Mouse (Mus musculus) small intestine, adult 2 months (tissue): ENCODE data around the gene Trpm4. TPM values are rescaled to one million over a fixed set of nuclear protein-coding genes. Genes with fewer than 3 reads are reported as not detected.
"Not testable (repeated sequence)": the region's sequence is repeated elsewhere in the genome, so short reads cannot be mapped to it uniquely, and the experiment has no call there.

Experiments
- H3K27ac ChIP-seq: fragments of 200-500 bp; 2 replicates; pipeline ENCODE4 v1.5.1; 2012; ENCODE audit warnings: low read depth, low read length, control low read depth, inconsistent platforms; ENCODE audit not compliant: insufficient read depth
- H3K27me3 ChIP-seq: fragments of 200-500 bp; 2 replicates; pipeline ENCODE4 v1.6.1; 2012; ENCODE audit warnings: mild to moderate bottlenecking, moderate library complexity, low read length, inconsistent platforms; ENCODE audit not compliant: control insufficient read depth, insufficient read depth
- H3K36me3 ChIP-seq: fragments of 200-500 bp; 2 replicates; pipeline ENCODE4 v1.6.1; 2012; ENCODE audit warnings: mild to moderate bottlenecking, low read length, control low read depth, inconsistent platforms; ENCODE audit not compliant: control insufficient read depth, insufficient read depth
- H3K4me1 ChIP-seq: fragments of 200-500 bp; 2 replicates; pipeline ENCODE4 v1.6.1; 2012; ENCODE audit warnings: low read length, inconsistent platforms, mixed read lengths; ENCODE audit not compliant: control insufficient read depth, insufficient read depth, insufficient read length
- H3K4me3 ChIP-seq: fragments of 200-500 bp; 2 replicates; pipeline ENCODE4 v1.5.1; 2012; ENCODE audit warnings: low read depth, mild to moderate bottlenecking, control low read depth, inconsistent platforms, low read length, moderate library complexity
- CTCF ChIP-seq: fragments of 200-500 bp; IDR thresholded peaks from 2 replicates; pipeline ENCODE4 v1.5.1; 2012; ENCODE audit warnings: low read depth, mild to moderate bottlenecking, control low read depth, inconsistent platforms, low read length, moderate library complexity, mixed read lengths; ENCODE audit not compliant: insufficient replicate concordance, insufficient read length; ENCODE audit errors: extremely low read depth
- POLR2A ChIP-seq: fragments of 200-500 bp; IDR thresholded peaks from 2 replicates; pipeline ENCODE4 v1.6.1; 2012; ENCODE audit warnings: low read depth, mild to moderate bottlenecking, control low read depth, inconsistent platforms, low read length, moderate library complexity
- WGBS: fragments of 180-500 bp; shearing (Covaris S2); methylation state at CpG from one replicate; pipeline ENCODE4 v1.1.7; 2018; 5-methylcytosine and 5-hydroxymethylcytosine counted together
- polyA plus RNA-seq: library from polyadenylated mRNA; depleted of rRNA; stranded (reverse); fragments of >200 nt; gene quantifications from 2 replicates; pipeline ENCODE4 v1.2.3, GENCODE M21; 2012

The Trpm4 gene
- polyA plus RNA-seq, 1 experiment, result 257 TPM

GRCm38 (mm10) chr7:45265518-45265917 lies 68.1 kb downstream of the Trpm4 start:
- H3K36me3 ChIP-seq, result no peaks in the 10 kb centered on the region
- TF ChIP-seq POLR2A (no peak), CTCF (no peak)
- no peak overlapping the region for H3K27ac ChIP-seq
- H3K4me1 ChIP-seq, result no peaks in the 10 kb centered on the region
- 78% methylated on average over 1 of the region's 1 CpGs for WGBS
- H3K4me3 ChIP-seq, result no peak overlapping the region
- H3K27me3 ChIP-seq, result 0 out of 2 replicates have a peak, but pooled peaks cover 3% of the 10 kb centered on the region

DNA sequence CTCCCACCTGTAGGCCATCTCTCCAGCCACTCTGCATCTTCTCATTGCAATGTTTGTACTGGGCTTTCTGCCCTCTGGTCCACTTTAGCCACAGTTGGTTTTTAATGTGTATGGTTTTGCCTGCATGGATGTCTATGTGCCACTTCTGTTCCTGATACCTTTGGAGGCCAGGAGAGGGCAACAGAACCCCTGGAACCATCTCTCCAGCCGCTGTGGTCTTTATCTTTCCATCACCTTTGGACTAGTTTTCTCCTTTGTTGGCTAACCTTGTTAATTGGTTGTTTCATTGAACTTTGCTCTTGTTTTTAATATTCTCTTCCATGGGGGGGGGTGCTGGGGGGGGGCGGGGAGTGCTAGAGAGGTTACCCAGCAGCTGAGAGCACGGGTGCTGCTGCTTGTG lies 69.2 kb downstream of the Trpm4 start:
- no peaks in the 10 kb centered on the region for H3K36me3 ChIP-seq
- H3K27me3 ChIP-seq, result peaks cover 4% of the 10 kb centered on the region; the same call in 1 of the 2 replicates
- H3K4me3 ChIP-seq, result no peak overlapping the region
- H3K27ac ChIP-seq, result no peak overlapping the region
- TF ChIP-seq CTCF (no peak), POLR2A (no peak)
- no peaks in the 10 kb centered on the region for H3K4me1 ChIP-seq
- 38% methylated on average over 3 of the region's 3 CpGs for WGBS

GRCm38 (mm10) chr7:45263006-45263607 lies 70.5 kb downstream of the Trpm4 start:
- Histone ChIP-seq H3K4me1 (no peaks in the 10 kb centered on the region), H3K36me3 (no peaks in the 10 kb centered on the region), H3K27me3 (peaks cover 8% of the 10 kb centered on the region; the same call in 1 of the 2 replicates), H3K4me3 (no peak overlapping the region), H3K27ac (no peak overlapping the region)
- TF ChIP-seq POLR2A (no peak), CTCF (no peak)
- WGBS, result 83% methylated on average over 7 of the region's 7 CpGs

DNA sequence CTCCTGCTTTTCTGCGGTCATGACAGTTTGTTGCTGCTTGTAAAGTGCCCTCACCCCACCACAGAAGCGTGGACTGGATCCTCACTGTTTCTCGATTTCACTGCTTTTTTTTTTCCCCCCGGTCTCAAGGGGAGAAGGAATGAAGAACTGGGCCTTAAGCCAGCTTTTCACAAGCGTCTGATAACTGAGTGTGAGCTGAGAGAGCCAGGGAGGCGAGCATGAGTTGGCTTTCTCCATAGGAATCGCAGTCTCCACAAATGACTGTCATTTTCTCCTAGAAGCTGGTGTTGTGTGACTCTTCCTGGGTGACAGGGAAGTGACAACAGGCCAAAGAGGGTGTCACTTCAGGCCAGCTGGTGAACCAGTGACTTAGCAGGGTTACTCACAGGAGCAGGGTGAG lies 71.3 kb downstream of the Trpm4 start:
- H3K36me3 ChIP-seq, result no peaks in the 10 kb centered on the region
- TF ChIP-seq POLR2A (no peak), CTCF (no peak)
- no peaks in the 10 kb centered on the region for H3K4me1 ChIP-seq
- H3K27me3 ChIP-seq, result peaks cover 8% of the 10 kb centered on the region; the same call in 1 of the 2 replicates
- H3K4me3 ChIP-seq, result no peak overlapping the region
- 54% methylated on average over 7 of the region's 7 CpGs for WGBS
- no peak overlapping the region for H3K27ac ChIP-seq

GRCm38 (mm10) chr7:45259281-45259680 lies 74.3 kb downstream of the Trpm4 start:
- H3K27me3 ChIP-seq, result peaks cover 6% of the 10 kb centered on the region; the same call in 1 of the 2 replicates
- no peaks in the 10 kb centered on the region for H3K36me3 ChIP-seq
- no peaks in the 10 kb centered on the region for H3K4me1 ChIP-seq
- H3K4me3 ChIP-seq, result no peak overlapping the region
- WGBS, result 84% methylated on average over 8 of the region's 8 CpGs
- no peak overlapping the region for H3K27ac ChIP-seq
- TF ChIP-seq POLR2A (no peak), CTCF (no peak)

GRCm38 (mm10) chr7:45257063-45257840 lies 76.3 kb downstream of the Trpm4 start:
- no peak overlapping the region for H3K4me3 ChIP-seq
- WGBS, result 57% methylated on average over 11 of the region's 11 CpGs
- H3K36me3 ChIP-seq, result no peaks in the 10 kb centered on the region
- H3K27me3 ChIP-seq, result peaks cover 6% of the 10 kb centered on the region; the same call in 1 of the 2 replicates
- TF ChIP-seq POLR2A (no peak), CTCF (no peak)
- no peaks in the 10 kb centered on the region for H3K4me1 ChIP-seq
- H3K27ac ChIP-seq, result no peak overlapping the region

- WGBS, result 69% methylated on average over 7 of the region's 7 CpGs
- H3K4me3 ChIP-seq, H3K36me3 ChIP-seq, H3K27me3 ChIP-seq, H3K27ac ChIP-seq, H3K4me1 ChIP-seq: not testable (repeated sequence)
Measured at GRCm38 (mm10) chr7:45255822-45256221, 77.8 kb downstream of the Trpm4 start.
